Mouse (Mus musculus): ENCODE data around the gene Fgf10. TPM values are rescaled to one million over a fixed set of nuclear protein-coding genes. Genes with fewer than 3 reads are reported as not detected.

The Fgf10 gene
- 5.9 and 6.9 TPM in 2 replicates for polyA plus RNA-seq (2015; fragmentation: Nextera tagmentation; extraction: Ambion mirVana)

DNA sequence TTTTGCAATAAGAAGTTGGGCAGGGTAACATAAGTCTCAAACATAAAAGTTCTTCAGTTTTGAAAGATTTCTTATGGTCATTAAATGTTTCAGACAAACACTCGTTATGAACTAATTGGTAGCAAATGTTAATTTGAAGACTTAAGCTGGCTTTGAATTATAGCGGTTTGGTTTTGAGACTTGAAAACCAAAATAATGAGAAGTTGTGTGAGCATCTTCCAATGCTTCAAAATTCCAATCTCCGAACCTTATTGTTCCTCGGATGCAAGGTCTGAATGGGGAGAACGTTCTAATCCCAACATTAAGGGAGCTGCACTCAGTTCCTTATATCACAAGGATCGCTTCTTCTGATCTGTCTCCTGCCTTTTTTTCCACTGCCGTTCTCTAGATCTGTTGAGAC, at the start of gene Fgf10:
TSS of gene Fgf10 (plus strand) at position 301 of the 400 bp plus-strand sequence.
- 77% methylated on average over 7 of the region's 7 CpGs for WGBS
- H3K4me2 ChIP-seq (ENCODE audit: low read depth, low read length), result no peak within 1 kb of the TSS
- ATAC-seq (ENCODE audit: insufficient read depth, low FRiP score), result no peak
- H3K27me3 ChIP-seq (ENCODE audit: control insufficient read depth, insufficient read depth, low read length), result no peaks in the 10 kb centered on the region
- H3K4me3 ChIP-seq (replicated peaks; ENCODE audit: low read length), result no peak within 1 kb of the TSS
- no peak within 1 kb of the TSS for H3K27ac ChIP-seq (ENCODE audit: low read length)
- H3K4me1 ChIP-seq (ENCODE audit: control insufficient read depth, insufficient read depth, low read length), result no peaks in the 10 kb centered on the region
- H3K9me3 ChIP-seq (replicated peaks; ENCODE audit: control insufficient read depth, low read length), result no peaks in the 10 kb centered on the region
- no peak within 1 kb of the TSS for H3K9ac ChIP-seq (ENCODE audit: low read length)
- no peaks in the 10 kb centered on the region for H3K36me3 ChIP-seq (ENCODE audit: control insufficient read depth, insufficient read depth, low read length)

DNA sequence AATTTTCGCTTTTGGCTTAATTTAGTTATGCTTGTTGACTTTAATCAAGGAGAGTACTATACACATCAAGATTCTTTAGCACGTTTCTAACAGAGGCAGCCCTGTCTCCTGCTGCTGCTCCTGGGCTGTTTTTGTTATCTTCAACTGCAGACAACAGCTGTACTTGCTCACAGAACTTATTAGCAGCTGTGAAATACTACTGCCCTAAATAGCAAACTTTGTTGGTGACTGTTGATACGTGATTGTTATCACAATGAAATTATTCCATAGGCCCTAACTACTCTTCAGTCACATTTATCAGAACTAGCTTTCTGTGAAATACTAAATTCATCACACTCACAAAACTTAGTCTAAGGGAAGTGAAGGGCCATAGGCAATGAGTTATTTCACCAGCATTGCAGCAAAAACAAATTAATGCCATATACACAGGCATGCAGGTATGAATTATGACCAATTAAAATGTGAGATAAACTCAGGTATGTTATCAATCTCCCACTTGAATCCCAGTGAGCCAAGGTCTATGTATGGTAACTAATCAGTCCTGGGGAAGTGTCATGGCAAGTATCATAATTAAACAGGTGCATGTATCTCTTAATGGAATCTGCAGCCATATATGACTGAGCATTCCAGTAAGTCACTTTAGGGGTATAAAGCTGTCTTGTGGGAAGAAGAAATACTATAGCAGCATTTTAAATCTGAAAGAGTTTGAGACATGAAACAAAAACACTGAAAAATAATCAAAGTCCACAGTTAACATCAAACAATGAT, 39.7 kb upstream of the Fgf10 start:
- no peaks in the 10 kb centered on the region for H3K9me3 ChIP-seq (replicated peaks; ENCODE audit: control insufficient read depth, low read length)
- no peaks in the 10 kb centered on the region for H3K27me3 ChIP-seq (ENCODE audit: control insufficient read depth, insufficient read depth, low read length)
- 30% methylated on average over 3 of the region's 3 CpGs for WGBS
- no peak overlapping the region for H3K27ac ChIP-seq (ENCODE audit: low read length)
- no peak for ATAC-seq (ENCODE audit: insufficient read depth, low FRiP score)
- no peak overlapping the region for H3K4me2 ChIP-seq (ENCODE audit: low read depth, low read length)
- no peak overlapping the region for H3K4me3 ChIP-seq (replicated peaks; ENCODE audit: low read length)
- no peaks in the 10 kb centered on the region for H3K4me1 ChIP-seq (ENCODE audit: control insufficient read depth, insufficient read depth, low read length)
- H3K9ac ChIP-seq (ENCODE audit: low read length), result no peak overlapping the region
- H3K36me3 ChIP-seq (ENCODE audit: control insufficient read depth, insufficient read depth, low read length), result no peaks in the 10 kb centered on the region

DNA sequence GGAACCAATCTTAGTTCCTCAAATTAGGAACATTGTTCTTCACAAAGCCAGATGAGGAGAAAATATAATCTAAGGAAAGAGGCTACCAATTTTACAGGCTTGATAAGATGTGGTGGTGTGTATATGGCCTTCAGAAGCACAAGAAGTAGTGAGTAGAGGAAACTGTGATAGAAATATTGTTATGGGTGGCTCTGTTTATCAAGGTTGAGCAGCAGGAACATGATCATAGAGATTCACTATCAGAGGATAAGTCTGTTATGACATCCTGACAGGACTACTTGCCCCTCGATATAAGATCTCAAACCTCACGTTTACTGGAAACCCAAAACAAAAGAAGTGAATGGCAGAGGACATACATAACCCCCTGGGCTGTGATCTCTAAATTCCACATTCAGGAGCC, 38.1 kb upstream of the Fgf10 start:
- Histone ChIP-seq H3K27ac (ENCODE audit: low read length) (no peak overlapping the region), H3K9ac (ENCODE audit: low read length) (no peak overlapping the region), H3K9me3 (replicated peaks; ENCODE audit: control insufficient read depth, low read length) (no peaks in the 10 kb centered on the region), H3K4me1 (ENCODE audit: control insufficient read depth, insufficient read depth, low read length) (no peaks in the 10 kb centered on the region), H3K4me3 (replicated peaks; ENCODE audit: low read length) (no peak overlapping the region), H3K36me3 (ENCODE audit: control insufficient read depth, insufficient read depth, low read length) (no peaks in the 10 kb centered on the region), H3K4me2 (ENCODE audit: low read depth, low read length) (no peak overlapping the region), H3K27me3 (ENCODE audit: control insufficient read depth, insufficient read depth, low read length) (no peaks in the 10 kb centered on the region)
- WGBS, result 76% methylated on average over 2 of the region's 2 CpGs
- ATAC-seq (ENCODE audit: insufficient read depth, low FRiP score), result no peak

DNA sequence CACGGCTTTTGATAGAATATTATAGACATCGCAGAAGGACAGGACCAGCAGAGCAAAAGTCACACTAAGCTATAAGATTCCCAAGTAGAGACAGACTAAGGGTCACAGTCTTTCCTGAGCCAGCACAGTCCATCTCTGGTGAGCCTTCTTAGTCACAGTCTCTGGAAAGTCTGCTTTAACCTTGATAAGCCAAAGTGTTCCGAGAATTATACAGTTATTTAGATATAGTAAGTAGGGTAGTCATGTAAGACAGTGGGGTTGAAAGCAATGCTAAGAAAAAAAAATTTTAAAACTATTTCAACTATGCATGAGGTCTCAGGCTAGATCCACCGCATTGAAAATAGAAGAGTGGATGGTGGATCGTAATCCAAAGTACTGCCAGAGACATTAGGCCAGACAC, 33.5 kb upstream of the Fgf10 start:
- H3K4me3 ChIP-seq (replicated peaks; ENCODE audit: low read length), result no peak overlapping the region
- H3K4me1 ChIP-seq (ENCODE audit: control insufficient read depth, insufficient read depth, low read length), result no peaks in the 10 kb centered on the region
- H3K4me2 ChIP-seq (ENCODE audit: low read depth, low read length), result no peak overlapping the region
- H3K27ac ChIP-seq (ENCODE audit: low read length), result no peak overlapping the region
- no peaks in the 10 kb centered on the region for H3K9me3 ChIP-seq (replicated peaks; ENCODE audit: control insufficient read depth, low read length)
- no peaks in the 10 kb centered on the region for H3K27me3 ChIP-seq (ENCODE audit: control insufficient read depth, insufficient read depth, low read length)
- H3K36me3 ChIP-seq (ENCODE audit: control insufficient read depth, insufficient read depth, low read length), result no peaks in the 10 kb centered on the region
- no peak overlapping the region for H3K9ac ChIP-seq (ENCODE audit: low read length)
- no peak for ATAC-seq (ENCODE audit: insufficient read depth, low FRiP score)
- 91% methylated on average over 5 of the region's 5 CpGs for WGBS

DNA sequence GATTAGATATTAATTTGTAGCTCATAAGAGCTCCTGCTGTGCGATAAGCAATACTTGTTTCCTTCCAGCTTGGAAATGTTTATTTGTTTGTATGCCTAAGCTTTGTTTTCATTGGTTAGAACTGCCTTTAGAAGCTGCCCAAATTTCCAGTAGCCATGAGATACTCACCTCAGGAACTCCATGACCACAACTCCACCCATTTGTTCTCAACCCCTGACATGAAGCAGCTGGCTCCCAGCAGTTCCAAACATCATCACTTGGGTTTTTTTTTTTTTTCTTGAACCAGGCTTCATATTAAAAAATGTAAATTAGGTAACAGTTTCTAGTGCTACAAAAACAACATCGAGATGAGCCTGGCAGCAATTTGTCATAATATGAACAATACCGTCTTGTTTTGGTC, 27.0 kb upstream of the Fgf10 start:
- Histone ChIP-seq H3K4me3 (replicated peaks; ENCODE audit: low read length) (no peak overlapping the region), H3K4me1 (ENCODE audit: control insufficient read depth, insufficient read depth, low read length) (no peaks in the 10 kb centered on the region), H3K36me3 (ENCODE audit: control insufficient read depth, insufficient read depth, low read length) (no peaks in the 10 kb centered on the region), H3K27ac (ENCODE audit: low read length) (no peak overlapping the region), H3K4me2 (ENCODE audit: low read depth, low read length) (no peak overlapping the region), H3K9ac (ENCODE audit: low read length) (no peak overlapping the region), H3K9me3 (replicated peaks; ENCODE audit: control insufficient read depth, low read length) (no peaks in the 10 kb centered on the region), H3K27me3 (ENCODE audit: control insufficient read depth, insufficient read depth, low read length) (no peaks in the 10 kb centered on the region)
- 85% methylated on average over 3 of the region's 3 CpGs for WGBS
- no peak for ATAC-seq (ENCODE audit: insufficient read depth, low FRiP score)

DNA sequence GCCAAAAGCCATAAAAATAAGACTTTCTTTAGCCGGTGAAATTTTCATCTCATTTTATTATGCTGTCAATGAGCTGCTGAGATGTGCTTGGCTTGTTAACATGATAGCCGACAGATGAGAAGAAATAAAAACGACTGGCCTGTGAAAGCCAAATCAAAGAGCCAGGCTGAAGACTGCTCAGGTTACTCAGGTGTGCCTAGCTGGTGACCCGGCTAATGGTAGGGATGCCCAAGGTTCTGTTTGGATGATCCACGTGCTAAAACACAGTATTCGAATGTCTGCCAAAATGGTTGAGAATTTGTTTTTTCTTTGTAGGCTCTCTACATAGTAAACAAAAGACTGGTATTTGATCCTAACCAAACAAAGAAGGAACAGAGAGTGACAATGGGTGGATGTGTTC, 26.5 kb upstream of the Fgf10 start:
- 62% methylated on average over 6 of the region's 6 CpGs for WGBS
- no peak for ATAC-seq (ENCODE audit: insufficient read depth, low FRiP score)
- Histone ChIP-seq H3K27me3 (ENCODE audit: control insufficient read depth, insufficient read depth, low read length) (no peaks in the 10 kb centered on the region), H3K4me3 (replicated peaks; ENCODE audit: low read length) (no peak overlapping the region), H3K9me3 (replicated peaks; ENCODE audit: control insufficient read depth, low read length) (no peaks in the 10 kb centered on the region), H3K9ac (ENCODE audit: low read length) (no peak overlapping the region), H3K36me3 (ENCODE audit: control insufficient read depth, insufficient read depth, low read length) (no peaks in the 10 kb centered on the region), H3K4me2 (ENCODE audit: low read depth, low read length) (no peak overlapping the region), H3K27ac (ENCODE audit: low read length) (no peak overlapping the region), H3K4me1 (ENCODE audit: control insufficient read depth, insufficient read depth, low read length) (no peaks in the 10 kb centered on the region)

DNA sequence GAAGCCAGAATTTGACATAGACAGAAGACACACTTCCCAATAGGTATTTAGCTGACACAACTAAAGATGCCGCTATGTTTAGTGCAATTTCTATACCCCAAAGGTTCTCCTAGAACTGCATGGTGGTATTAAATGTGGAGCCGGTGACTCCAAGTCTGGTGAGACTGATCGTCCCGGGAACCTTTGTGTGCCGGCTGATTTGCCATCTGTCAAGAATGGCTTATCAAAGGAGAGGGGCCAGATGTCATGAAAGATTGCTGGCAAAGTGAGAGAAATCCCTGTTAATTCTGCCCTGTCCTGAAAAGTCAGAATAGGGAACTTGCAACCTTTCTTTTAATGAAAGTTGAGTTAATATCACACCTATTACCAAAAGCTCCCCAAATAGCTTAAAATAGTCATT, 12.6 kb upstream of the Fgf10 start:
- Histone ChIP-seq H3K9me3 (replicated peaks; ENCODE audit: control insufficient read depth, low read length) (no peaks in the 10 kb centered on the region), H3K27ac (ENCODE audit: low read length) (no peak overlapping the region), H3K4me1 (ENCODE audit: control insufficient read depth, insufficient read depth, low read length) (no peaks in the 10 kb centered on the region), H3K4me3 (replicated peaks; ENCODE audit: low read length) (no peak overlapping the region), H3K27me3 (ENCODE audit: control insufficient read depth, insufficient read depth, low read length) (no peaks in the 10 kb centered on the region), H3K36me3 (ENCODE audit: control insufficient read depth, insufficient read depth, low read length) (no peaks in the 10 kb centered on the region), H3K9ac (ENCODE audit: low read length) (no peak overlapping the region), H3K4me2 (ENCODE audit: low read depth, low read length) (no peak overlapping the region)
- WGBS, result 63% methylated on average over 5 of the region's 5 CpGs
- no peak for ATAC-seq (ENCODE audit: insufficient read depth, low FRiP score)

DNA sequence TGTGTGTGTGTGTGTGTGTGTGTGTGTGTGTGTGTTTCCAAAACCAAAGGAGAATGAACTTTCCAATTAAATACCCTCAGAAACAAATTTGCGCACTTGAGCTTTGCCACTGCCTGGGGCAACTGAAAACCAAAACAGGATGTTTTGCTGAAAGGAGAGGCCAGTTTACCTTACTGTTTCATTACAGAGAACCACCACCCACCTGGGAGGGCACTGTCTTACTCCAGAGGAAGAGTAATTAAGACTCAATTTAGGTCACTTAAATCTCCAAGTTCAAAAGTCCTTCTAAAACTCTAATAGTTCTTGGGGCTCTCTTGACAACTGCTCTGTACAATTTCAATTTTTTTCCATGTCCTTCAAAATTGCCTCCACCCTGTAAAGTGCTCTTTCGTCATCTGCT, 11.6 kb upstream of the Fgf10 start:
- Histone ChIP-seq H3K4me2 (ENCODE audit: low read depth, low read length) (no peak overlapping the region), H3K27ac (ENCODE audit: low read length) (no peak overlapping the region), H3K4me3 (replicated peaks; ENCODE audit: low read length) (no peak overlapping the region), H3K27me3 (ENCODE audit: control insufficient read depth, insufficient read depth, low read length) (no peaks in the 10 kb centered on the region), H3K36me3 (ENCODE audit: control insufficient read depth, insufficient read depth, low read length) (no peaks in the 10 kb centered on the region), H3K9me3 (replicated peaks; ENCODE audit: control insufficient read depth, low read length) (no peaks in the 10 kb centered on the region), H3K4me1 (ENCODE audit: control insufficient read depth, insufficient read depth, low read length) (no peaks in the 10 kb centered on the region), H3K9ac (ENCODE audit: low read length) (no peak overlapping the region)
- 86% methylated on average over 2 of the region's 2 CpGs for WGBS
- no peak for ATAC-seq (ENCODE audit: insufficient read depth, low FRiP score)

DNA sequence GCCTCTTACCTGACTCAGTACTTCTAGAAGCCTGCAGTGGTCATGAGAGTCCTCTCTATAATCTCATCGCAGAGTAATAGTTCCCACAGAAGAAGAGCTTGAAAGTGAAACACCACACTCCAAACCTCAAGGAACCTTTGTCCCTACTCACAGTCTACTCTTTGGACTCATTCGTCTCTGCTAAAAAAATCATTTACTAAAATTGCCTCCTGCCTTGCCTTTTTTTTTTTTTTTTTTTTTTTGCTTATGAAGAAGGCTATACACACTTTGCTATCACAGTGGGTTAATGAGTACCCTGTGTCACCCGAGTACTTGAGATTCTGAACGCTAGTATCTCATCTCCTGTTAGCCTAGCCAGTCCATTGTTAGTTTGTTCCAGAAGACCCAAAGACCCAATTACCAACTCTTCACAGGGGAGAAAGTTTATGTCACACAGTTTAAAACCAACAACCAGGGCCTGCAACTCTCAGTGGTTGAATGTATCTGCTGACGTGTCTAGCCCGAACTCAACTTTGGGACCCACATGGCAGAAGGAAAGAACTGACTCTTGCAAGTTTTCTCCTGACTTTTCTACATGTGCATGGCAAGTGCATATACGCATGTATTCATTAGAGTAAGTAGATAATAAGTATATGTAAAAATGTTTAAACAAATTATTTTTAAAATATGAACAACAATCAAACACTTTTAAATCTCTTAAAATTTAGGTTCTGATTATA, 10.8 kb upstream of the Fgf10 start:
- ATAC-seq (ENCODE audit: insufficient read depth, low FRiP score), result no peak

More for the DNA sequence above, 10.8 kb upstream of the Fgf10 start:
- Histone ChIP-seq H3K27me3 (ENCODE audit: control insufficient read depth, insufficient read depth, low read length) (no peaks in the 10 kb centered on the region), H3K36me3 (ENCODE audit: control insufficient read depth, insufficient read depth, low read length) (no peaks in the 10 kb centered on the region), H3K9ac (ENCODE audit: low read length) (no peak overlapping the region), H3K9me3 (replicated peaks; ENCODE audit: control insufficient read depth, low read length) (no peaks in the 10 kb centered on the region), H3K4me2 (ENCODE audit: low read depth, low read length) (no peak overlapping the region), H3K27ac (ENCODE audit: low read length) (no peak overlapping the region), H3K4me1 (ENCODE audit: control insufficient read depth, insufficient read depth, low read length) (no peaks in the 10 kb centered on the region), H3K4me3 (replicated peaks; ENCODE audit: low read length) (no peak overlapping the region)
- 82% methylated on average over 7 of the region's 7 CpGs for WGBS

All from stomach, embryonic 16.5 days (tissue).